ENCODE assay signal across 8 mouse cellular contexts in genomic region chr5:142463011-142463410, GRCm38 (mm10). TPM values are rescaled to one million over a fixed set of nuclear protein-coding genes. Genes with fewer than 3 reads are reported as not detected.
A peak's percentile ranks its signal among the peaks of the same experiment; 100 is the strongest.
DNase-seq lines count a peak whose midpoint lies in the region; ATAC-seq and TF ChIP-seq lines count a peak whose summit lies in the region.

No protein-coding gene starts in this region.

- DNase-seq in heart, adult 11 months = peak; percentile 93
- DNase-seq in heart, postnatal 14 days = no peak
- DNase-seq in CH12.LX (ENCODE audit: extremely low read depth) = no peak
- no peak for DNase-seq in liver, postnatal 0 days
- no peak for DNase-seq in urinary bladder, postnatal 14 days (ENCODE audit: low spot score)
- no peak for DNase-seq in right cerebral cortex, postnatal 14 days

- H3K79me2 ChIP-seq in CH12.LX (replicated peaks; ENCODE audit: control insufficient read depth, extremely low read depth, insufficient read depth, poor library complexity, severe bottlenecking) = peaks cover 11% of the 10 kb centered on the region

- peak overlapping the region; percentile 42; the same call in 1 of the 2 replicates for H3K4me2 ChIP-seq in CH12.LX (ENCODE audit: insufficient read depth, low read depth, poor library complexity, severe bottlenecking)
- peak overlapping the region; percentile 84 for H3K4me2 ChIP-seq in heart, embryonic 16.5 days (ENCODE audit: low read depth, low read length)
- H3K4me2 ChIP-seq in liver, postnatal 0 days (ENCODE audit: low read depth, low read length) = peak overlapping the region; percentile 87

- dilution Hi-C loops in CH12.LX (cut with MboI; ENCODE audit: extremely low pct_ligation_motif_present, extremely low pct_unique_long_range_greater_than_20kb, low sequenced_read_pairs) = no loop called here

- peak overlapping the region; percentile 68; the same call in 1 of the 2 replicates for H3K9ac ChIP-seq in CH12.LX (ENCODE audit: insufficient read depth, low read depth)
- peak overlapping the region; percentile 72 for H3K9ac ChIP-seq in heart, embryonic 16.5 days (ENCODE audit: low read length)
- H3K9ac ChIP-seq in liver, postnatal 0 days (replicated peaks) = peak overlapping the region; percentile 89; the same call in 1 of the 2 replicates

- H3K9me3 ChIP-seq in CH12.LX (replicated peaks; ENCODE audit: low read length) = peaks cover 7% of the 10 kb centered on the region
- H3K9me3 ChIP-seq in heart, embryonic 16.5 days (replicated peaks; ENCODE audit: control insufficient read depth, low read length) = no peaks in the 10 kb centered on the region
- no peaks in the 10 kb centered on the region for H3K9me3 ChIP-seq in liver, postnatal 0 days (ENCODE audit: low read length)

- TF ChIP-seq EP300 in CH12.LX (IDR thresholded peaks at IDR 0.05; ENCODE audit: low read length) = no peak
- no peak for TF ChIP-seq EP300 in liver, postnatal 0 days (IDR thresholded peaks at IDR 0.05; ENCODE audit: low read depth)

- intact Hi-C loops in heart, postnatal 14 days (cut with DNase I) = no loop called here

- H3K36me3 ChIP-seq in CH12.LX (replicated peaks in 1 of 2; ENCODE audit: control insufficient read depth in 1 of 2, insufficient read depth in 1 of 2, low read length in 1 of 2) = peaks cover 27 to 70% of the 10 kb centered on the region in 2 experiments
- H3K36me3 ChIP-seq in heart, embryonic 16.5 days (ENCODE audit: control insufficient read depth, insufficient read depth) = peaks cover 7% of the 10 kb centered on the region
- peaks cover 13% of the 10 kb centered on the region; the same call in 1 of the 2 replicates for H3K36me3 ChIP-seq in liver, postnatal 0 days (replicated peaks; ENCODE audit: insufficient read depth, low read length)

- peak overlapping the region in 2 of 3 experiments; percentile 51 to 90 for H3K4me3 ChIP-seq in CH12.LX (replicated peaks in 1 of 3; ENCODE audit: low read depth in 2 of 3, low read length in 2 of 3, poor library complexity in 1 of 3)
- peak overlapping the region; percentile 66 for H3K4me3 ChIP-seq in heart, embryonic 16.5 days (ENCODE audit: low read length)
- peak overlapping the region; percentile 86; the same call in 1 of the 2 replicates for H3K4me3 ChIP-seq in liver, postnatal 0 days (ENCODE audit: low read depth, low read length)

- H3K27ac ChIP-seq in CH12.LX (ENCODE audit: insufficient read depth, low read depth) = peak overlapping the region; percentile 52; the same call in 1 of the 2 replicates
- peak overlapping the region; percentile 91 for H3K27ac ChIP-seq in heart, embryonic 16.5 days (ENCODE audit: low read length)
- peak overlapping the region; percentile 83 for H3K27ac ChIP-seq in liver, postnatal 0 days (ENCODE audit: low read depth)

- in situ Hi-C loops in CH12.LX (cut with MboI; ENCODE audit: low pct_ligation_motif_present, low pct_unique_long_range_greater_than_20kb, low sequenced_read_pairs) = no loop called here

- TF ChIP-seq POLR2A in CH12.LX (IDR thresholded peaks at IDR 0.05; ENCODE audit: low read depth, low read length) = no peak

- peaks cover 3 to 22% of the 10 kb centered on the region in 2 experiments; a peak in 3 of 4 replicates for H3K4me1 ChIP-seq in CH12.LX (ENCODE audit: control insufficient read depth in 1 of 2, insufficient read depth in 2 of 2)
- peaks cover 12% of the 10 kb centered on the region for H3K4me1 ChIP-seq in heart, embryonic 16.5 days (ENCODE audit: control insufficient read depth, insufficient read depth, low read length)
- H3K4me1 ChIP-seq in liver, postnatal 0 days (ENCODE audit: insufficient read depth) = peaks cover 17% of the 10 kb centered on the region

- TF ChIP-seq CTCF in CH12.LX (conservative IDR thresholded peaks at IDR 0.05 in 1 of 2, IDR thresholded peaks at IDR 0.05 in 1 of 2; ENCODE audit: low read depth in 2 of 2, low read length in 2 of 2) = no peak
- no peak for TF ChIP-seq CTCF in liver, postnatal 0 days (IDR thresholded peaks at IDR 0.05; ENCODE audit: low read depth)

- no peak for TF ChIP-seq RAD21 in CH12.LX (IDR thresholded peaks at IDR 0.05; ENCODE audit: low read depth, low read length)

- H3K27me3 ChIP-seq in CH12.LX (replicated peaks) = no peaks in the 10 kb centered on the region
- H3K27me3 ChIP-seq in heart, embryonic 16.5 days (ENCODE audit: control insufficient read depth, insufficient read depth, low read length) = no peaks in the 10 kb centered on the region
- H3K27me3 ChIP-seq in liver, postnatal 0 days (ENCODE audit: insufficient read depth, low read length) = no peaks in the 10 kb centered on the region

- no peak for ATAC-seq in heart, embryonic 16.5 days (replicated peaks; ENCODE audit: extremely low read depth, insufficient read depth, low FRiP score)
- no peak for ATAC-seq in liver, postnatal 0 days
- ATAC-seq in monocyte, adult 5-6 weeks (replicated peaks; ENCODE audit: insufficient number of reproducible peaks, low FRiP score, low TSS enrichment, poor library complexity, severe bottlenecking) = no peak

- 80% methylated on average over 6 of the region's 6 CpGs for WGBS in heart, embryonic 16.5 days
- WGBS in liver, postnatal 0 days (ENCODE audit: insufficient replicate concordance) = 74% methylated on average over 6 of the region's 6 CpGs

TF ChIP-seq in CH12.LX, 34 proteins besides CTCF, POLR2A, EP300 and RAD21:
- TF ChIP-seq TBP (conservative IDR thresholded peaks at IDR 0.05; ENCODE audit: low read depth, low read length) (no peak), ZMIZ1 (IDR thresholded peaks at IDR 0.05; ENCODE audit: low read depth, low read length) (no peak), BHLHE40 (IDR thresholded peaks at IDR 0.05; ENCODE audit: low read depth, low read length) (no peak), NRF1 (IDR thresholded peaks at IDR 0.05; ENCODE audit: low read depth, low read length) (no peak), SMC3 (IDR thresholded peaks at IDR 0.05; ENCODE audit: low read depth, low read length) (no peak), JUN (IDR thresholded peaks at IDR 0.05; ENCODE audit: insufficient read depth, low read depth, low read length) (no peak), USF1 (IDR thresholded peaks at IDR 0.05; ENCODE audit: low read depth, low read length) (no peak), IRF4 (IDR thresholded peaks at IDR 0.05; ENCODE audit: low read depth, low read length) (no peak), MXI1 (IDR thresholded peaks at IDR 0.05; ENCODE audit: low read depth, low read length) (no peak), SIN3A (IDR thresholded peaks at IDR 0.05; ENCODE audit: low read length) (no peak), JUND (conservative IDR thresholded peaks at IDR 0.05; ENCODE audit: low read depth, low read length) (no peak), UBTF (IDR thresholded peaks at IDR 0.05; ENCODE audit: low read depth, low read length) (no peak), MYC (IDR thresholded peaks at IDR 0.05; ENCODE audit: low read depth, low read length) (no peak), USF2 (conservative IDR thresholded peaks at IDR 0.05; ENCODE audit: low read depth, low read length) (no peak), KAT2A (IDR thresholded peaks at IDR 0.05; ENCODE audit: insufficient replicate concordance, low read length) (no peak), POLR2AphosphoS2 (IDR thresholded peaks at IDR 0.05; ENCODE audit: low read depth, low read length) (no peak), ZKSCAN1 (IDR thresholded peaks at IDR 0.05; ENCODE audit: borderline replicate concordance, low read depth, low read length) (no peak), ZC3H11A (IDR thresholded peaks at IDR 0.05; ENCODE audit: low read depth, low read length) (no peak), ZNF384 (IDR thresholded peaks at IDR 0.05; ENCODE audit: low read depth, low read length) (no peak)

RNA-seq across cellular contexts. Expression of gene Ap5z1, which starts 0.7 kb away (rescaled TPM):
- 1 to 10 TPM; 5.9 to 8.7 TPM for total RNA-seq in heart, postnatal 14 days (2021)
- total RNA-seq in CH12.LX (2012; rRNA removed) (11.3 and 11.8 TPM in 2 replicates), CH12.LX (2014; rRNA removed) (3.1 and 4.0 TPM in 2 replicates)
- polyA plus RNA-seq in CH12.LX (2012; ENCODE audit: insufficient read length, low read depth) = 12.8 and 18.7 TPM in 2 replicates
- 8.8 TPM in 2 replicates for polyA plus RNA-seq in heart, embryonic 16.5 days (2015; fragmentation: Nextera tagmentation; extraction: Ambion mirVana)
- polyA plus RNA-seq in liver, postnatal 0 days (2015; fragmentation: Nextera tagmentation; extraction: Ambion mirVana) = 2.8 and 4.0 TPM in 2 replicates
- total RNA-seq in monocyte, adult 5-6 weeks (2017) = 6.7 to 13.7 TPM (median 6.9 TPM) in 3 replicates
